Mouse (Mus musculus) heart, embryonic 13.5 days (tissue): Measurements from ENCODE around the gene Dydc2. TPM values are rescaled to one million over a fixed set of nuclear protein-coding genes. Genes with fewer than 3 reads are reported as not detected.

Source experiments
- polyA plus RNA-seq: library from polyadenylated mRNA; unstranded; fragments of >200 nt; fragmentation: Nextera tagmentation; extraction: Ambion mirVana; gene quantifications from 2 replicates; pipeline ENCODE4 v1.2.1, GENCODE M21; 2015

The Dydc2 gene
- polyA plus RNA-seq, 1 experiment from 2014 or later: 0.49 TPM

Other genes with a start within 250 kb of the Dydc2 start
- 0.48 and 0.67 TPM in 2 replicates for gene Sh2d4b, start 175.9 kb downstream of the Dydc2 start, polyA plus RNA-seq
- gene Tspan14, start 102.4 kb downstream of the Dydc2 start, polyA plus RNA-seq: 40.8 and 42.0 TPM in 2 replicates
- 48.6 and 50.4 TPM in 2 replicates for gene Fam213a, start 55.4 kb downstream of the Dydc2 start, polyA plus RNA-seq
- gene Dydc1, start 3.7 kb upstream of the Dydc2 start, polyA plus RNA-seq: not detected in 2 replicates
- 0.31 and 0.50 TPM in 2 replicates for gene Mat1a, start 35.8 kb upstream of the Dydc2 start, polyA plus RNA-seq
- gene Sftpa1, start 62.6 kb upstream of the Dydc2 start, polyA plus RNA-seq: 0.71 and 1.3 TPM in 2 replicates
- 0.64 TPM in 1 of 2 replicates, not detected in the other for gene Mbl1, start 82.2 kb upstream of the Dydc2 start, polyA plus RNA-seq
- not detected in 2 replicates for gene Sftpd, start 115.9 kb upstream of the Dydc2 start, polyA plus RNA-seq
- not detected in 2 replicates for gene Gm2832, start 209.6 kb upstream of the Dydc2 start, polyA plus RNA-seq